Mouse (Mus musculus) neural tube, embryonic 12.5 days (tissue): Measurements from ENCODE around the gene Fhad1. TPM values are rescaled to one million over a fixed set of nuclear protein-coding genes. Genes with fewer than 3 reads are reported as not detected.

Source experiments
- ATAC-seq: fragments of 200-750 bp; cut with Nextera tagmentation; 2 replicates; pipeline ENCODE4 v1.8.0; 2017; ENCODE audit warnings: low read depth, mild to moderate bottlenecking, moderate TSS enrichment, moderate library complexity; ENCODE audit not compliant: low FRiP score
- H3K27ac ChIP-seq: fragments of 300-500 bp; sonication (generic); 2 replicates; pipeline ENCODE4 v1.5.1; 2016
- H3K27me3 ChIP-seq: fragments of 300-500 bp; sonication (generic); replicated peaks from 2 replicates; pipeline ENCODE4 v1.6.1; 2016; ENCODE audit warnings: mild to moderate bottlenecking
- H3K36me3 ChIP-seq: fragments of 300-500 bp; sonication (generic); 2 replicates; pipeline ENCODE4 v1.6.1; 2016; ENCODE audit warnings: mild to moderate bottlenecking
- H3K4me1 ChIP-seq: fragments of 300-500 bp; sonication (generic); 2 replicates; pipeline ENCODE4 v1.6.1; 2016
- H3K4me2 ChIP-seq: fragments of 300-500 bp; sonication (generic); replicated peaks from 2 replicates; pipeline ENCODE4 v1.6.1; 2016; ENCODE audit warnings: mild to moderate bottlenecking
- H3K4me3 ChIP-seq: fragments of 300-500 bp; sonication (generic); 2 replicates; pipeline ENCODE4 v1.5.1; 2016
- H3K9ac ChIP-seq: fragments of 300-500 bp; sonication (generic); 2 replicates; pipeline ENCODE4 v1.6.1; 2016; ENCODE audit warnings: mild to moderate bottlenecking
- H3K9me3 ChIP-seq: fragments of 300-500 bp; sonication (generic); 2 replicates; pipeline ENCODE4 v1.6.1; 2016; ENCODE audit warnings: mild to moderate bottlenecking
- WGBS: fragments of 180-500 bp; shearing (Covaris S2); methylation state at CpG from one replicate; pipeline ENCODE4 v1.1.7; 2016; 5-methylcytosine and 5-hydroxymethylcytosine counted together
- polyA plus RNA-seq: library from polyadenylated mRNA; unstranded; fragments of >200 nt; fragmentation: Nextera tagmentation; extraction: Ambion mirVana; gene quantifications from 2 replicates; pipeline ENCODE4 v1.2.1, GENCODE M21; 2016

Fhad1 gene
- polyA plus RNA-seq, 1 experiment from 2014 or later = 4.1 TPM

DNA sequence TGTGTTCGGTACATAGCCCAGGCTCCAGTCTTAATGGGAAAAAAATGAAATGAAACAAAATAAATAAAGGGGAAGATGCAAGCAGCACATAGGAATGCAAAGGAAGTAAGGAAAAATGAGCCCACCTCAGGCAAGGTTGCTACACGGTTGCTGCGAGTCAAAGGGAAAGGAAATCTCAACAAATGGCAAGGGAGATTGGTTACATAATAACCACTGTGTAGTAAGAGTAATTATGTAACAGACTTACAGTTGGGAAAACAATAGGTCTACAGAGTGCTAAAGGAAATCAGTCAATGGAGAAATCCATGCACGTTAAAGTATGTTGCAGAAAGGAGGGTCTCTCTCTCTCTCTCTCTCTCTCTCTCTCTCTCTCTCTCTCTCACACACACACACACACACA, 55.3 kb downstream of the Fhad1 start:
- ATAC-seq = no peak
- Histone ChIP-seq H3K4me1 (peaks cover 15% of the 10 kb centered on the region), H3K9me3 (peaks cover 8% of the 10 kb centered on the region; the same call in 1 of the 2 replicates), H3K36me3 (no peaks in the 10 kb centered on the region), H3K27ac (no peak overlapping the region), H3K4me3 (no peak overlapping the region), H3K27me3 (no peaks in the 10 kb centered on the region; the same call in 1 of the 2 replicates), H3K4me2 (no peak overlapping the region), H3K9ac (no peak overlapping the region)
- WGBS = 75% methylated on average over 4 of the region's 4 CpGs

DNA sequence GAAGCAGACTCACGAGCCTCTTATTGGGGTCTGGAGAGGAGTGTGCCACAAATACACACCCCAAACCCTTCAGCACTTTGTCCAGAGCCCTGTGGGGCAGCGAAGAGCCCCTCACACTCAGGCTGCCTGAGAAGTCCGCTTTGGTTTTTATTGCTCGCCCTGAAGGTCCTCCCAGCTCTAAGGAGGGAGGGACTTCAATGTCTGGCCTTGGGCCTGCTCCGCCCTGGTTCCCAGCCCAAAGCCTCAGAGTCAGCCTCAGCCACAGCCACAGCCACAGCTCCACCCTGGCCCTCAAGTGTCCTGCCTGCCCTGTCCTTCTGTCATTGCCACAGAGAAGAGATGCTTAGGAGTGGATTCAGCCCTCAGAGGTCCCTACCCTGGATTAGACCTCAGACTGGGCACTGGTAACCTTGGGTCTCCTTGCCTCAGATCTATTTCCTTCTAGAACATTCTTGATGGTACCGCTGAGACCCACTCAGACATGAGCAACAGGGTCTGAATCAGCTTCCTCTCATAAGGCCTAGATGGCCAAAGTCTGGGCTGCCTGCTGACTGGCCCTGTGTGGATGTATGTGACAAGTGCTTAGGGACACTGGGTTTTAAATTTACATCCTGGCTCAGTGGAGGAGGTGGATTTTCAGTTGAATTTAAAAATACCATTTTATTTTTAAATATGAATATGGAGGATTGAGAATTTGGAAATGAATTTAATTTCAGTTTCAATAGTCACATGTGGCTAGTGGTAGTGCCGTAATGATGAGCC, 56.1 kb downstream of the Fhad1 start:
- ATAC-seq = peak; percentile 42; the same call in 1 of the 2 replicates
- H3K36me3 ChIP-seq = no peaks in the 10 kb centered on the region
- no peak overlapping the region for H3K9ac ChIP-seq
- no peaks in the 10 kb centered on the region; the same call in 1 of the 2 replicates for H3K27me3 ChIP-seq
- H3K4me2 ChIP-seq = no peak overlapping the region
- H3K4me3 ChIP-seq = no peak overlapping the region
- 47% methylated on average over 7 of the region's 7 CpGs for WGBS
- H3K9me3 ChIP-seq = peaks cover 8% of the 10 kb centered on the region; the same call in 1 of the 2 replicates
- no peak overlapping the region for H3K27ac ChIP-seq
- H3K4me1 ChIP-seq = peaks cover 15% of the 10 kb centered on the region; the same call in 1 of the 2 replicates

DNA sequence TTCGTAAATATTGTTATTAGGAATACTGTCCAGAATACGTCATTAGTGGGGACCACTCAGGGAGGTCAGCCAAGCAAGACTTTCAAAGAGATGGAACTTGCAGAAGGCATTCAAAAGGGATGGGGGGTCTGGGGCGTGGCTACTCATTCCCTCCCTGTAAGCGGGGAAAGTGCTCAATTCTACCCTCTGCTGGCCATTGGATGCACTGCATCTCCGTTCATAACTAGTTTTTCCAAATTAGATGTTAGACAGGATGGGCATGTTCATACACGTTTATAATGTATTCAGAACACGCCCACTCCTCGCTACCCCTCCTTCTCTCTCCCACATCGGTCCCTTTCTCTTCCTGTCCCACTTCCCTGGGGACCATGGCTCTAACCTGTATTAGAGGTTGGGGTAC, 56.7 kb downstream of the Fhad1 start:
- no peak overlapping the region for H3K9ac ChIP-seq
- H3K27me3 ChIP-seq = no peaks in the 10 kb centered on the region; the same call in 1 of the 2 replicates
- no peak overlapping the region for H3K4me3 ChIP-seq
- peak; percentile 53; the same call in 1 of the 2 replicates for ATAC-seq
- peaks cover 8% of the 10 kb centered on the region; the same call in 1 of the 2 replicates for H3K9me3 ChIP-seq
- peaks cover 15% of the 10 kb centered on the region; the same call in 1 of the 2 replicates for H3K4me1 ChIP-seq
- 8% methylated on average over 9 of the region's 9 CpGs for WGBS
- peak overlapping the region; percentile 25; the same call in 1 of the 2 replicates for H3K4me2 ChIP-seq
- no peak overlapping the region for H3K27ac ChIP-seq
- no peaks in the 10 kb centered on the region for H3K36me3 ChIP-seq

DNA sequence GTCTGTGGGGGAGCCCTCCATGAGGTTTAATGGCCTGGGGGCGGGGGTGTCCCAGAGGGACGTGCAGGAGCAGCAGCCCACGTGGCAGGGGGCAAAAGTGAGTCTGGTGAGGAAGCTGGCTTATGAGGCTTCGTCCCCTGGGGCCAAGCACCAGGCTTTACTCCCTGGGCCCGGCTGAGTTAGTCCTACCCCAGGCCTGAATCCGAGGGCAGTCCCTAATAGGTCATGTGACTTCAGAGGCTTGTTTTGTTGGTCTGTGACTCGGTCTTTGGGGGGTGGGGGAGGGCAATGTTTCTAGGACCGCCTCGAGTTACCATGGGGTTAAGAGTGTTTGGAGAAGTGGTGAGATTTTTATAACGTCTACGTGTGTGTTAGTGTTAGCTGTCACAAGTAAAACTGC, 57.1 kb downstream of the Fhad1 start:
- Histone ChIP-seq H3K4me1 (0 out of 2 replicates have a peak, but pooled peaks cover 15% of the 10 kb centered on the region), H3K27me3 (no peaks in the 10 kb centered on the region; the same call in 1 of the 2 replicates), H3K4me3 (no peak overlapping the region), H3K9ac (no peak overlapping the region), H3K9me3 (peaks cover 8% of the 10 kb centered on the region; the same call in 1 of the 2 replicates), H3K27ac (no peak overlapping the region), H3K4me2 (peak overlapping the region; percentile 25; the same call in 1 of the 2 replicates), H3K36me3 (no peaks in the 10 kb centered on the region)
- peak; percentile 27; the same call in 1 of the 2 replicates for ATAC-seq
- 42% methylated on average over 11 of the region's 11 CpGs for WGBS

DNA sequence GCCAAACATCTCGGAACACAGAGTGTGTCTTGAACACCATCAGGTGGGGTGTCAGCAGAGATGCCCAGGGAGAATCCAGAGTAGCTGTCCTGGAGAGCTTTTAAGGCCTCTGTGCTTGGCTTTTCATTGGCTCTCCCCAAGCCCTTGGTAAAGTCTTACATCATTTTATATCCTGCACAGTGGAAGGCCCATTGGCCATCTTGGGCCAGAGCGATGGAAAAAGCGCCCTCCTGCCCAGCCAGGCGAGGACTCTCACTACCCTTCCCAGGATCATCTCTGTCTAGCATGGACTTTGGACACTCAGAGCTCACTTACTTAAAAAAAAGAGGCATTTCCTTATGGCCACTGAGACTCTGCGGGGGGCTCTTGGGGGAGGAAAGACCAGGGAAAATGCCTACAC, 58.0 kb downstream of the Fhad1 start:
- WGBS = 94% methylated on average over 5 of the region's 5 CpGs
- H3K4me2 ChIP-seq = no peak overlapping the region
- no peak overlapping the region for H3K27ac ChIP-seq
- ATAC-seq = no peak
- no peak overlapping the region for H3K4me3 ChIP-seq
- 0 out of 2 replicates have a peak, but pooled peaks cover 15% of the 10 kb centered on the region for H3K4me1 ChIP-seq
- H3K27me3 ChIP-seq = no peaks in the 10 kb centered on the region; the same call in 1 of the 2 replicates
- H3K9me3 ChIP-seq = peaks cover 7% of the 10 kb centered on the region; the same call in 1 of the 2 replicates
- no peaks in the 10 kb centered on the region for H3K36me3 ChIP-seq
- H3K9ac ChIP-seq = no peak overlapping the region

DNA sequence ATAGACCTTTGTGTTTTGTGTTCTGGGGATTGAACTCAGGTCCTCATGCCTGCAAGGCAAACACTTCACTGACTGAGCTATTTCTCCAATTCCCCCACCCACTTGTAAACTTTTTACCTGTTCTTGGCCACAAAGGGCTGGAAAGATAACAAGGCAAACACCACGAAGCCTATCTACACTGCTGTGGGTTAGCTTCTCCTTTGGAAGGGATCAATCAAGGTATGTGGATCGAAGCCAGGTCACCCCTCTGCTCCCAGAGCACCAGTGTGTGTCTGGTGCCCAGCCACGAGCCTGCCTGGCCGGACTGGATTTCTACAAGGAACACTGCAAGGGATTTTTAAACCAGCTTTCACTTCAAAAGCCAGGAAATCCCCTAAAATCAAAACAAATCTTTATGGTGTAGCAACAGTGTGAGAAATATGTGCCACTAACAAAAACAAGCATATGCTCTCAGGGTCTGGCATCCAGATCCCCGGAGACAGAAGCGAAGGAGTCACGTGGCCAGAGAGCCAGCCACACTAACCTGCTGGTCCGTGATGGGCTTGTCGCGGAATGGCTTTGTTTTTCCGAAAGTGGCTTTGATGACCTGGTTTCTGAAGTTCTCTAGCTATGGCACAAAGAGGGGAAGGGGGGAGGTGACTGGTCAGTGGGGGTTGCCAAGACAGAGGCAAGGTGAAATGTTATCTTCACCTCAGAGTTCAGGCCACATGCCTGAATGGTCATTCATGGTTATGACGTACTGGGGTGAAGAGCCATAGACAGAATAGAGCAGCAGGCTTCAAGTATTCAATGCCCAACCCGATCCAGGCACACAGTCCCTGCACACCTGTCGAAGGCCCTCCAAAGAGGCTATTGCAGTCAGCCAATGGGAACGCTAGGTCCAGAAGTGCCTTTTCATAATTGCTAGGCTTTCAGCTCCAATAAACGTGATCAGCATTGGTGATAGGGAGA, 59.8 kb downstream of the Fhad1 start:
- no peaks in the 10 kb centered on the region; the same call in 1 of the 2 replicates for H3K27me3 ChIP-seq
- 75% methylated on average over 16 of the region's 16 CpGs for WGBS
- H3K4me2 ChIP-seq = no peak overlapping the region
- H3K9me3 ChIP-seq = no peaks in the 10 kb centered on the region
- ATAC-seq = no peak
- no peak overlapping the region for H3K4me3 ChIP-seq
- no peaks in the 10 kb centered on the region for H3K36me3 ChIP-seq
- H3K4me1 ChIP-seq = 0 out of 2 replicates have a peak, but pooled peaks cover 15% of the 10 kb centered on the region
- H3K27ac ChIP-seq = no peak overlapping the region
- H3K9ac ChIP-seq = no peak overlapping the region

DNA sequence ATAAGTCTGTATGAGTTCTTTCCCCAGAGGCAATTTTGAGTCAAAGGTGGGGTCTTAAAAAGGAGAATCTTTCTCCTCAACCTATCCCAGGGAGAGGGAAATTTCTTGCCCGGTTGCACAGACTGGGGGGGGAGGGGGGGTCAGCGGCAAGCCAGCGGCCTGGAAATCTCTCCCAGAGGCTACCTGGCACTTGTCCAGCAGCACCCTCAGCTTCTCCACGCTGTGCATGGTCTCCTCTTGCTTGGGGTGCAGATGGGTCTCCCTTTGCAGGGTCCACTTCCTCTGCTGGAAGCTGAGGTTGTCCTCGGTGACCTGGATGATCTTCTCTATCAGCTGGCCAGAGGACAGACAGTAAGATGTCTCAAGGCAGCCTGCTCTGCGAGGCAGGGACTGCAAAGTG, 61.0 kb downstream of the Fhad1 start:
- H3K36me3 ChIP-seq = no peaks in the 10 kb centered on the region
- no peaks in the 10 kb centered on the region for H3K9me3 ChIP-seq
- 74% methylated on average over 6 of the region's 6 CpGs for WGBS
- H3K4me2 ChIP-seq = no peak overlapping the region
- ATAC-seq = no peak
- H3K27me3 ChIP-seq = no peaks in the 10 kb centered on the region; the same call in 1 of the 2 replicates
- no peak overlapping the region for H3K27ac ChIP-seq
- H3K4me1 ChIP-seq = 0 out of 2 replicates have a peak, but pooled peaks cover 14% of the 10 kb centered on the region
- no peak overlapping the region for H3K9ac ChIP-seq
- H3K4me3 ChIP-seq = no peak overlapping the region

DNA sequence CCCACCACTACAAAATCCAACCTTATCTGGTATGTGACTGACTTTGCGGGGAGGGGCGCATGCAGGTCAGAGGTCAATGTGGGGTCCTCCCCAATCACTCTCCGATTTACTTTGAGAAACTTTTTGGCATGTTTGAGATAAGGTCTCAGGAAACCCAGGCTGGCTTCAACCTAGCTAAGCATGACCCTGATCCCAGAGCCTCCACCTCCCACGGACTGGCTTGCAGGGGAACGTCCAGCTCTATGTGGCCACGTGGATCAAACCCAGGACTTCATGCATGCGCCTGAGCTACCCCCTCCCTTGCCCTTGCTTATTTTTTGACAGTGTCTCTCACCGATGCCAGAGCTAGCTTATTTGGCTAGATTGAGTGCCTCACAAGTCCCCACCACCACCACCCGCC, 61.6 kb downstream of the Fhad1 start:
- H3K36me3 ChIP-seq = no peaks in the 10 kb centered on the region
- no peak overlapping the region for H3K9ac ChIP-seq
- no peaks in the 10 kb centered on the region for H3K27me3 ChIP-seq
- H3K4me2 ChIP-seq = no peak overlapping the region
- no peak overlapping the region for H3K27ac ChIP-seq
- WGBS = 86% methylated on average over 9 of the region's 9 CpGs
- no peaks in the 10 kb centered on the region; the same call in 1 of the 2 replicates for H3K9me3 ChIP-seq
- H3K4me1 ChIP-seq = 0 out of 2 replicates have a peak, but pooled peaks cover 9% of the 10 kb centered on the region
- ATAC-seq = no peak
- H3K4me3 ChIP-seq = no peak overlapping the region

DNA sequence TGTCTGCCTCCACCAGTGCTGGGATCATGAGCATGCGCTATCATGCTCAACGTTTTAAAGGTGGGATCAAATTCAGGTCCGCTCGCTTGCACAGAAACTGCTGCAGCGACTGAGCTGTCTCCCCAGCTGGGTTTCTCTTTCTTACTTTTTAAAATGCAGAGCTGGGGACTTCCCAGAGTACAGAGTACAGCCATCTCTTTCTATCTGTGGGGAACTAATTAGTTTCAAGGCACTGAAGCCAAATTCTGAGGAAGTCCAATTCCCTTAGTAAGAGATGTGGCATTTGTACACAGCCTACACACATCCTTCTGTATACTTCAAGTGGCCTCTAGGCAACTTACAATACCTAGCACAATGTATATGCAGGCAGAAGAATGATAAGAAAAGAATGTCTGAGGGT, 62.1 kb downstream of the Fhad1 start:
- no peak for ATAC-seq
- no peak overlapping the region for H3K4me3 ChIP-seq
- 0 out of 2 replicates have a peak, but pooled peaks cover 4% of the 10 kb centered on the region for H3K4me1 ChIP-seq
- no peak overlapping the region for H3K4me2 ChIP-seq
- no peaks in the 10 kb centered on the region for H3K27me3 ChIP-seq
- H3K9me3 ChIP-seq = no peaks in the 10 kb centered on the region; the same call in 1 of the 2 replicates
- WGBS = 80% methylated on average over 5 of the region's 5 CpGs
- no peak overlapping the region for H3K9ac ChIP-seq
- H3K27ac ChIP-seq = no peak overlapping the region
- no peaks in the 10 kb centered on the region for H3K36me3 ChIP-seq

DNA sequence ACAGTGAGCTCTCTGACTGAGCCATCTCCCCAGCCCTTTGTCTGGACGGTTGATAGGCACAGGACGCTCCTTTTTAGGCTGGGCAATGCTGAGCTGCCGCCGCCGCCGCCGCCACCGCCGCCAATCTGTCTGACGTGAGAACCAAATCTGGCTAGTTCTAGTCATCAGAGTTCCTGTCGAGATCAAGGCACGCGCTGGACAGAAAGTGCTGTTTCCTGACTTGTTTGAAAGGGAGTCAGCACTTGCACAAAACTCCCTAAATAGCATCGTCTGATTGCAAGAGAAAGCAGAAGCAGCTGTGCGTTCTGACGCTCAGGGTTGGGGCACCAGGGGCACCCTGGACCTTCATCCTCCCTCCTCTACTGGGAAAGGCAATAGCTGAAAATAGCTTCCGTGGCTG, 62.8 kb downstream of the Fhad1 start:
- H3K36me3 ChIP-seq = no peaks in the 10 kb centered on the region
- ATAC-seq = no peak
- no peak overlapping the region for H3K4me2 ChIP-seq
- H3K9ac ChIP-seq = no peak overlapping the region
- WGBS = 73% methylated on average over 17 of the region's 17 CpGs
- no peak overlapping the region for H3K4me3 ChIP-seq
- H3K4me1 ChIP-seq = no peaks in the 10 kb centered on the region
- no peaks in the 10 kb centered on the region; the same call in 1 of the 2 replicates for H3K9me3 ChIP-seq
- no peak overlapping the region for H3K27ac ChIP-seq
- H3K27me3 ChIP-seq = no peaks in the 10 kb centered on the region

DNA sequence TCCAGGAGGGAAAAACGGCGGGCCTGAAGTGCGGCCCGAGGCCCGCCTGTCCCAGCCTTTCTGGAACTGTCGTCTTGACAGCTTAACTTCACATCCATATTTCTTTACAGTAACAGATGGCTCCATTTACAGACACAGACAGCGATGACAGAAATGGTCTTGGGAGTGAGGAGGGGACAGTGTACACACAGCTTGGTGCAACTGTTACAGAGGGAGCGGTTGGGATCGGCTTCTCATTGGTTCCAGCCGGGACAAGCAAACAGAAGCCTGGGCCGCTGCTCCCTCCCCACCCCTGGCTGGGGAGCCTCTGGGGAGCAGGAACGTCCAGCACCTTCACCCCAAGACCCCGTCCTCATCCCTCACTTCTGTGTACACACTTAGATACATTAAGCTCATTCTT, 65.4 kb downstream of the Fhad1 start:
- H3K4me1 ChIP-seq = no peaks in the 10 kb centered on the region
- 67% methylated on average over 13 of the region's 13 CpGs for WGBS
- no peak overlapping the region for H3K27ac ChIP-seq
- H3K9ac ChIP-seq = no peak overlapping the region
- no peak for ATAC-seq
- no peaks in the 10 kb centered on the region for H3K27me3 ChIP-seq
- no peak overlapping the region for H3K4me3 ChIP-seq
- no peaks in the 10 kb centered on the region for H3K36me3 ChIP-seq
- H3K9me3 ChIP-seq = no peaks in the 10 kb centered on the region; the same call in 1 of the 2 replicates
- H3K4me2 ChIP-seq = no peak overlapping the region
